Mouse (Mus musculus): Measurements from ENCODE around the gene Unc45a. TPM values are rescaled to one million over a fixed set of nuclear protein-coding genes. Genes with fewer than 3 reads are reported as not detected.
A peak's percentile ranks its signal among the peaks of the same experiment; 100 is the strongest.

The Unc45a gene
- polyA plus RNA-seq, 1 experiment from 2014 or later: 34.7 TPM

GRCm38 (mm10) chr7:80343270-80344018 lies 2.6 kb upstream of the Unc45a start:
- H3K36me3 ChIP-seq (ENCODE audit: control insufficient read depth, insufficient read depth, low read length): no peaks in the 10 kb centered on the region
- no peak overlapping the region for H3K27ac ChIP-seq (replicated peaks; ENCODE audit: low read depth, low read length)
- ATAC-seq (ENCODE audit: insufficient number of reproducible peaks, low FRiP score, low TSS enrichment, low read depth) (no peak), DNase-seq (ENCODE audit: low spot score) (no peak)
- 26% methylated on average over 19 of the region's 19 CpGs for WGBS
- peaks cover 31% of the 10 kb centered on the region for H3K4me1 ChIP-seq (ENCODE audit: control insufficient read depth, insufficient read depth, low read length)
- peak overlapping the region; percentile 80 for H3K9ac ChIP-seq (ENCODE audit: low read length)
- no peaks in the 10 kb centered on the region for H3K27me3 ChIP-seq (ENCODE audit: control insufficient read depth, insufficient read depth, low read length)
- H3K4me3 ChIP-seq (ENCODE audit: low read depth, low read length): peak overlapping the region; percentile 43
- peak overlapping the region; percentile 76 for H3K4me2 ChIP-seq (ENCODE audit: low read depth, severe bottlenecking)
- no peaks in the 10 kb centered on the region for H3K9me3 ChIP-seq (ENCODE audit: control insufficient read depth, low read length)

- H3K9me3 ChIP-seq (ENCODE audit: control insufficient read depth, low read length): no peaks in the 10 kb centered on the region
- peaks cover 27% of the 10 kb centered on the region for H3K4me1 ChIP-seq (ENCODE audit: control insufficient read depth, insufficient read depth, low read length)
- H3K36me3 ChIP-seq (ENCODE audit: control insufficient read depth, insufficient read depth, low read length): 0 out of 2 replicates have a peak, but pooled peaks cover under 1% of the 10 kb centered on the region
- H3K4me3 ChIP-seq (ENCODE audit: low read depth, low read length): peak within 1 kb of the TSS; percentile 43
- H3K4me2 ChIP-seq (ENCODE audit: low read depth, severe bottlenecking): peak within 1 kb of the TSS; percentile 76
- WGBS: under 1% methylated on average over 25 of the region's 25 CpGs
- H3K27me3 ChIP-seq (ENCODE audit: control insufficient read depth, insufficient read depth, low read length): no peaks in the 10 kb centered on the region
- H3K27ac ChIP-seq (replicated peaks; ENCODE audit: low read depth, low read length): no peak within 1 kb of the TSS
- DNase-seq (ENCODE audit: low spot score) (peak; percentile 98), ATAC-seq (ENCODE audit: insufficient number of reproducible peaks, low FRiP score, low TSS enrichment, low read depth) (no peak; the same call in 1 of the 2 replicates)
- H3K9ac ChIP-seq (ENCODE audit: low read length): peak within 1 kb of the TSS; percentile 80
Observed at GRCm38 (mm10) chr7:80342858-80343257, 2.1 kb upstream of the Unc45a start, which contains the start of gene Hddc3. Hddc3 (plus strand) TSS chr7:80343104.

GRCm38 (mm10) chr7:80341793-80342192 lies 988 bp upstream of the Unc45a start:
- 81% methylated on average over 7 of the region's 7 CpGs for WGBS
- Histone ChIP-seq H3K9ac (ENCODE audit: low read length) (no peak overlapping the region), H3K36me3 (ENCODE audit: control insufficient read depth, insufficient read depth, low read length) (peaks cover 3% of the 10 kb centered on the region), H3K4me3 (ENCODE audit: low read depth, low read length) (no peak overlapping the region), H3K4me1 (ENCODE audit: control insufficient read depth, insufficient read depth, low read length) (peaks cover 20% of the 10 kb centered on the region), H3K9me3 (ENCODE audit: control insufficient read depth, low read length) (no peaks in the 10 kb centered on the region), H3K27ac (replicated peaks; ENCODE audit: low read depth, low read length) (no peak overlapping the region), H3K27me3 (ENCODE audit: control insufficient read depth, insufficient read depth, low read length) (no peaks in the 10 kb centered on the region), H3K4me2 (ENCODE audit: low read depth, severe bottlenecking) (no peak overlapping the region)
- ATAC-seq (ENCODE audit: insufficient number of reproducible peaks, low FRiP score, low TSS enrichment, low read depth) (no peak), DNase-seq (ENCODE audit: low spot score) (no peak)

GRCm38 (mm10) chr7:80339793-80340628 lies 794 bp downstream of the Unc45a start:
- H3K4me3 ChIP-seq (ENCODE audit: low read depth, low read length): peak overlapping the region; percentile 65
- H3K4me1 ChIP-seq (ENCODE audit: control insufficient read depth, insufficient read depth, low read length): peaks cover 18% of the 10 kb centered on the region
- H3K9ac ChIP-seq (ENCODE audit: low read length): peak overlapping the region; percentile 60; the same call in 1 of the 2 replicates
- no peaks in the 10 kb centered on the region for H3K9me3 ChIP-seq (ENCODE audit: control insufficient read depth, low read length)
- H3K27me3 ChIP-seq (ENCODE audit: control insufficient read depth, insufficient read depth, low read length): no peaks in the 10 kb centered on the region
- peaks cover 12% of the 10 kb centered on the region for H3K36me3 ChIP-seq (ENCODE audit: control insufficient read depth, insufficient read depth, low read length)
- ATAC-seq (ENCODE audit: insufficient number of reproducible peaks, low FRiP score, low TSS enrichment, low read depth): peak; percentile 94
- H3K27ac ChIP-seq (replicated peaks; ENCODE audit: low read depth, low read length): no peak overlapping the region
- DNase-seq (ENCODE audit: low spot score): peak; percentile 99
- WGBS: 1% methylated on average over 45 of the region's 45 CpGs
- peak overlapping the region; percentile 90 for H3K4me2 ChIP-seq (ENCODE audit: low read depth, severe bottlenecking)

GRCm38 (mm10) chr7:80339371-80339770 lies 1.4 kb downstream of the Unc45a start:
- Histone ChIP-seq H3K4me2 (ENCODE audit: low read depth, severe bottlenecking) (peak overlapping the region; percentile 90), H3K4me3 (ENCODE audit: low read depth, low read length) (peak overlapping the region; percentile 65), H3K36me3 (ENCODE audit: control insufficient read depth, insufficient read depth, low read length) (peaks cover 14% of the 10 kb centered on the region), H3K9me3 (ENCODE audit: control insufficient read depth, low read length) (no peaks in the 10 kb centered on the region), H3K27me3 (ENCODE audit: control insufficient read depth, insufficient read depth, low read length) (no peaks in the 10 kb centered on the region), H3K4me1 (ENCODE audit: control insufficient read depth, insufficient read depth, low read length) (peaks cover 18% of the 10 kb centered on the region), H3K27ac (replicated peaks; ENCODE audit: low read depth, low read length) (no peak overlapping the region), H3K9ac (ENCODE audit: low read length) (peak overlapping the region; percentile 66)
- peak; percentile 41 for DNase-seq (ENCODE audit: low spot score)
- 9% methylated on average over 17 of the region's 17 CpGs for whole genome bisulfite sequencing
- ATAC-seq (ENCODE audit: insufficient number of reproducible peaks, low FRiP score, low TSS enrichment, low read depth): no peak

GRCm38 (mm10) chr7:80336932-80337331 lies 3.9 kb downstream of the Unc45a start:
- Histone ChIP-seq H3K4me3 (ENCODE audit: low read depth, low read length) (no peak overlapping the region), H3K9ac (ENCODE audit: low read length) (no peak overlapping the region), H3K27me3 (ENCODE audit: control insufficient read depth, insufficient read depth, low read length) (no peaks in the 10 kb centered on the region), H3K27ac (replicated peaks; ENCODE audit: low read depth, low read length) (no peak overlapping the region), H3K9me3 (ENCODE audit: control insufficient read depth, low read length) (no peaks in the 10 kb centered on the region), H3K4me2 (ENCODE audit: low read depth, severe bottlenecking) (no peak overlapping the region), H3K36me3 (ENCODE audit: control insufficient read depth, insufficient read depth, low read length) (peaks cover 32% of the 10 kb centered on the region), H3K4me1 (ENCODE audit: control insufficient read depth, insufficient read depth, low read length) (peaks cover 14% of the 10 kb centered on the region)
- WGBS: 84% methylated on average over 3 of the region's 3 CpGs
- ATAC-seq (ENCODE audit: insufficient number of reproducible peaks, low FRiP score, low TSS enrichment, low read depth) (no peak), DNase-seq (ENCODE audit: low spot score) (no peak)

GRCm38 (mm10) chr7:80334848-80335247 lies 6.0 kb downstream of the Unc45a start:
- WGBS: 91% methylated on average over 4 of the region's 4 CpGs
- H3K9me3 ChIP-seq (ENCODE audit: control insufficient read depth, low read length): no peaks in the 10 kb centered on the region
- H3K4me3 ChIP-seq (ENCODE audit: low read depth, low read length): no peak overlapping the region
- H3K27me3 ChIP-seq (ENCODE audit: control insufficient read depth, insufficient read depth, low read length): no peaks in the 10 kb centered on the region
- no peak overlapping the region for H3K4me2 ChIP-seq (ENCODE audit: low read depth, severe bottlenecking)
- DNase-seq (ENCODE audit: low spot score): no peak
- no peak for ATAC-seq (ENCODE audit: insufficient number of reproducible peaks, low FRiP score, low TSS enrichment, low read depth)
- no peak overlapping the region for H3K9ac ChIP-seq (ENCODE audit: low read length)
- H3K27ac ChIP-seq (replicated peaks; ENCODE audit: low read depth, low read length): no peak overlapping the region
- peaks cover 52% of the 10 kb centered on the region for H3K36me3 ChIP-seq (ENCODE audit: control insufficient read depth, insufficient read depth, low read length)
- peaks cover 11% of the 10 kb centered on the region; the same call in 1 of the 2 replicates for H3K4me1 ChIP-seq (ENCODE audit: control insufficient read depth, insufficient read depth, low read length)

- H3K27me3 ChIP-seq (ENCODE audit: control insufficient read depth, insufficient read depth, low read length): no peaks in the 10 kb centered on the region
- no peaks in the 10 kb centered on the region for H3K4me1 ChIP-seq (ENCODE audit: control insufficient read depth, insufficient read depth, low read length)
- H3K4me2 ChIP-seq (ENCODE audit: low read depth, severe bottlenecking): no peak overlapping the region
- DNase-seq (ENCODE audit: low spot score) (no peak), ATAC-seq (ENCODE audit: insufficient number of reproducible peaks, low FRiP score, low TSS enrichment, low read depth) (no peak)
- no peaks in the 10 kb centered on the region for H3K9me3 ChIP-seq (ENCODE audit: control insufficient read depth, low read length)
- no peak overlapping the region for H3K4me3 ChIP-seq (ENCODE audit: low read depth, low read length)
- no peak overlapping the region for H3K27ac ChIP-seq (replicated peaks; ENCODE audit: low read depth, low read length)
- H3K9ac ChIP-seq (ENCODE audit: low read length): no peak overlapping the region
- H3K36me3 ChIP-seq (ENCODE audit: control insufficient read depth, insufficient read depth, low read length): peaks cover 54% of the 10 kb centered on the region
- WGBS: 97% methylated on average over 19 of the region's 19 CpGs
Observed at GRCm38 (mm10) chr7:80331433-80331832, 9.4 kb downstream of the Unc45a start.

Measured in limb, embryonic 11.5 days (tissue).